Mouse (Mus musculus): Measurements from ENCODE around the gene Col1a1.
"Not testable (repeated sequence)": the region's sequence is repeated elsewhere in the genome, so short reads cannot be mapped to it uniquely, and the experiment has no call there.

Col1a1 gene

GRCm38 (mm10) chr11:94938296-94938695 is 2.3 kb downstream of the Col1a1 start:
- DNase-seq (ENCODE audit: low spot score): no peak

- DNase-seq (ENCODE audit: low spot score): no peak
These were observed 3.3 kb downstream of the Col1a1 start for GRCm38 (mm10) chr11:94939280-94939679.

GRCm38 (mm10) chr11:94941121-94941520 is 5.1 kb downstream of the Col1a1 start:
- DNase-seq (ENCODE audit: low spot score): no peak

- DNase-seq (ENCODE audit: low spot score): no peak
These were observed 5.8 kb downstream of the Col1a1 start for GRCm38 (mm10) chr11:94941776-94942175.

GRCm38 (mm10) chr11:94942282-94943023 is 6.4 kb downstream of the Col1a1 start:
- no peak for DNase-seq (ENCODE audit: low spot score)

GRCm38 (mm10) chr11:94943054-94943453 is 7.0 kb downstream of the Col1a1 start:
- DNase-seq (ENCODE audit: low spot score): no peak

- DNase-seq (ENCODE audit: low spot score): no peak
These were observed 8.3 kb downstream of the Col1a1 start for GRCm38 (mm10) chr11:94944295-94944694.

- DNase-seq (ENCODE audit: low spot score): no peak
These were observed 9.2 kb downstream of the Col1a1 start for GRCm38 (mm10) chr11:94945236-94945635.

- DNase-seq (ENCODE audit: low spot score): no peak
These were observed 16.1 kb downstream of the Col1a1 start for GRCm38 (mm10) chr11:94952169-94952568.

GRCm38 (mm10) chr11:94955103-94955502 is 19.1 kb downstream of the Col1a1 start:
- no peak for DNase-seq (ENCODE audit: low spot score)

GRCm38 (mm10) chr11:94957693-94958064 is 21.7 kb downstream of the Col1a1 start:
- DNase-seq (ENCODE audit: low spot score): no peak

- DNase-seq (ENCODE audit: low spot score): no peak
These were observed 22.2 kb downstream of the Col1a1 start for GRCm38 (mm10) chr11:94958065-94958858.

GRCm38 (mm10) chr11:94962534-94963101 is 26.6 kb downstream of the Col1a1 start:
- no peak for DNase-seq (ENCODE audit: low spot score)

GRCm38 (mm10) chr11:94967419-94967818 is 31.4 kb downstream of the Col1a1 start, which contains the start of gene Hils1:
TSS of gene Hils1 (plus strand) at chr11:94967593.
- no peak for DNase-seq (ENCODE audit: low spot score)

- no peak for DNase-seq (ENCODE audit: low spot score)
These were observed 32.2 kb downstream of the Col1a1 start for GRCm38 (mm10) chr11:94968187-94968586.

GRCm38 (mm10) chr11:94969709-94970108 is 33.7 kb downstream of the Col1a1 start:
- DNase-seq (ENCODE audit: low spot score): not testable (repeated sequence)

GRCm38 (mm10) chr11:94970210-94970943 is 34.4 kb downstream of the Col1a1 start:
- no peak for DNase-seq (ENCODE audit: low spot score)

GRCm38 (mm10) chr11:94971895-94972615 is 36.0 kb downstream of the Col1a1 start:
- DNase-seq (ENCODE audit: low spot score): no peak

- DNase-seq (ENCODE audit: low spot score): no peak
These were observed 36.9 kb downstream of the Col1a1 start for GRCm38 (mm10) chr11:94972887-94973286.

GRCm38 (mm10) chr11:94973313-94973712 is 37.3 kb downstream of the Col1a1 start:
- no peak for DNase-seq (ENCODE audit: low spot score)

GRCm38 (mm10) chr11:94974951-94975350 is 38.9 kb downstream of the Col1a1 start:
- no peak for DNase-seq (ENCODE audit: low spot score)

- no peak for DNase-seq (ENCODE audit: low spot score)
These were observed 40.2 kb downstream of the Col1a1 start, which contains the start of gene Sgca for GRCm38 (mm10) chr11:94976199-94976598. TSS of gene Sgca (minus strand) at chr11:94976327.

All from urinary bladder, postnatal 10 days (tissue).